Mouse (Mus musculus) left cerebral cortex, postnatal 36 days (tissue): ENCODE measurements around the gene Aox4. TPM values are rescaled to one million over a fixed set of nuclear protein-coding genes. Genes with fewer than 3 reads are reported as not detected.
A peak's percentile ranks its signal among the peaks of the same experiment; 100 is the strongest.

Source experiments
- DNase-seq, 2 experiments: peaks; one replicate each; pipeline ENCODE4 v3.0.0; 2021 to 2022; ENCODE audit warnings: low spot score in 2 of 2, mixed read lengths in 1 of 2
- intact Hi-C: fragments of 180-260 bp; cut with DNase I; formaldehyde crosslinking; loops from one replicate; pipeline ENCODE4 v1.15.1; 2025
- total RNA-seq, 2 experiments: library from RNA; stranded (reverse); gene quantifications; 2 replicates each; pipeline ENCODE4 v1.2.3; 2021

The Aox4 gene
- total RNA-seq, 2 experiments from 2014 or later: 5.3 to 5.8 TPM

DNA sequence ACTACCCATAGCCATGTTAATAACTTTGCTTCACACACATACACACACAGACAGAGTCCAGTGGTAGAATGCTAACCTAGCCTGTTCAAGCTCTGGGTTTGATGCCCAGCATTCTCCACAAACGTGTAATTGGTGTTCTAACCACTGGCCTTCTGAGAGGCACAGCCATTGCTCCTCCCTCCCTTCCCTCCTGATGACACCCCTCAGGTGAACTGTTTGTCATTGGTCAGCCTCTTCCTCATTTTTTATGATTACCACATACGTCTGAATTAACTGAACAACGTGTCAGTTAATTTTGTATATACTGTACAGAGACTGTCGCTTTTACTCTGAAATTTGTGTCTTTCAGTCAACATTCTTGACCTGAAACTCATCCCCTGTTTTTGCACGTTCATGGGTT is 84.5 kb downstream of the Aox4 start:
- DNase-seq: no peak
- intact Hi-C loops: loop anchor here (5.0 to 10.0 kb wide), 3 partner anchors 137 to 867 kb away; no protein-coding TSS in a partner anchor

DNA sequence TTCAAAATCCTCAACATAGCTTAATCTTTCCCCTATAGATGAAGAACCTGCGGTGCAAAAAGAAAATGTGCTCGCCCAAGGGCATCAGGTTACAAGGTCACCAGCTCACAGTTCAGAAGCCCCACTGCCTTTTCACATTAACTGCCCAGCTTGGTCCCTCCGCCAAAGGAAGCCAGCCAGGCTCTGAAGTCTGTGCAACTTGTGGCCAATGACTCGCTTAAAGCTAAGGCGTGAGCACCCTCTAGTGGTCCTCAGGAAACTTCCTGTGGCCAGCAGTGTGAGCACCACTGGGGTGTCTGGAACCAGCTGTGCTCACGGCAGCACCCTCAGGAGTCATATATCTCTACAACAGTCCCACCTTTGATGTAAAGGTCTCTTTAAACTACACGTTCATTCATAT is 86.1 kb downstream of the Aox4 start:
- peak; percentile 50 to 61 for DNase-seq

DNA sequence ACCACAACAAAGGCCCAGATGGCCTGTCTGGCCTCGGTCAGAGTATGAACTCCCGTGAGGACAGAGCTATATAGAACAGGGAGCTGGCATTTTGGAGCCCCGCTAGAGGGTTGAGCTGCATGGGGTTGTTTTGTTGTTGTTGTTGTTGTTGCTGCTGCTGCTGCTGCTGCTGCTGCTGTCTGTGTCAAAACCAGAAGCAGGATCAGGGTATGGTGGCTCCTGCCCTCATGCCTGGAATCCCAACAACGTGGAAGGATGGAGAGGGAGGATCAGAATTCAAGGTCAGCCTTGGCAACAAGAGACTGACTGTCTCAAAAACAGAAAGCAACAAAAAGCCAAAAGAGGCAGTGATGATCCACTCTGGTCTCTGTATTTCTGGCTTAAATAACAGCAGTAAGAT is 86.6 kb downstream of the Aox4 start:
- intact Hi-C loops: loop anchor here (5.0 to 10.0 kb wide), 3 partner anchors 140 to 870 kb away; no protein-coding TSS in a partner anchor
- DNase-seq: no peak

More for the DNA sequence above, 86.1 kb downstream of the Aox4 start:
- intact Hi-C loops: loop anchor here (5.0 to 10.0 kb wide), 3 partner anchors 139 to 869 kb away; no protein-coding TSS in a partner anchor

DNA sequence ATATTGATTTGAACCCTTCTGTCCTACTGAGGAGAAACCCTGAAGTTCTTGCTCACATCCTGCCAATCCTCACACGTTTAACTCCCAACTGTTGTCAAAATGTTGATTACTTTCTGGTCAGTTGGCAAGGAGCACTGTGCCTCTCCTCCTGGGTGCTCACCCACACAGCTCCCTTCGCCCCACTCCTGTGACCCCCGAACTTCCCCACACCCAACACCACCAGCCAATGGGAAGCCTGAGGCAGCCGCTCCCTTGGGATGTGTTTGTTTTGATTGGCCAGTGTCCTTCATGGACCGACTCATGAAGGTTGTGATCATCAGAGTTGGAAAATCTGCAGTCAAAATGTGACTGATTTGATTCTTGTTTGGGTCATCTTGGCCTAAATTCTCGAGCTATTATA is 88.2 kb downstream of the Aox4 start:
- intact Hi-C loops: loop anchor here (5.0 to 10.0 kb wide), 3 partner anchors 141 to 871 kb away; no protein-coding TSS in a partner anchor
- no peak for DNase-seq

DNA sequence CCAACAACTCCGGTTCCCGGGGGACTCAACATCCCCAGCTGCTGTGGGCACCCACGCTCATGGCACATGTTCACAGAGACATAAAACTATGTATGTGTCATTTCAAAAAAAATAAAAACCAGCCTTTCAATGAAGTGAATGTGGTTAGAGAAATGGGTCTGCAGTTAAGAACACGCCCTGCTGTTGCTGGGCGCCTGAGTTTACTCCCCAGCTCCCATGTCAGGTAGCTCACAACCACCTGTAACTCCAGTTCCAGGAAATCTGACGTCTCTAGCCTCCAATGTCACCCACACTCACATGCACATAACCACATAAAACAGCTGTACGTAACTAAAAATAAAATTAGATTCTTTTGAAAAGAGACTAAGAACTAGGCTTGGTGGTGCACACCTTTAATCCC is 90.9 kb downstream of the Aox4 start:
- no peak for DNase-seq
- intact Hi-C loops: no loop called here

DNA sequence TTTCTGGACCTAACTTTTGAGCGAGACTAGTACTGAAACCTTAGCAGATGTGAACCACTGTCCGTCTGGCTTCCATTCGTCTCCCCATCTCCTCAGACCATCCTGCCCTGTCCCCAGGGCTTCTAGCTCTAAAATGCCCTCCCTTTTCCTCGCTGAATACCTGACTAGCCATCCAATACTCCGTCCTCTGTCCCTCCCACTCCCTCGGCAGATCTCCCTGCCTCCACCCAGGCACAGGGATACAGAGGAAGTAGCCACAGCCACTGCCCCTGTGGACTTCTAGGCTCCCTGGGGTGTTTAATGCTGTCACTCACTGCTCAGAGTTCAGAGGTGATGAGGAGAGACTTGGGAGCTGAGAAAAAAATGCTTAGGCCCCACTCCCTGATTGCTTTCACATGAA is 91.8 kb downstream of the Aox4 start:
- intact Hi-C loops: no loop called here

DNA sequence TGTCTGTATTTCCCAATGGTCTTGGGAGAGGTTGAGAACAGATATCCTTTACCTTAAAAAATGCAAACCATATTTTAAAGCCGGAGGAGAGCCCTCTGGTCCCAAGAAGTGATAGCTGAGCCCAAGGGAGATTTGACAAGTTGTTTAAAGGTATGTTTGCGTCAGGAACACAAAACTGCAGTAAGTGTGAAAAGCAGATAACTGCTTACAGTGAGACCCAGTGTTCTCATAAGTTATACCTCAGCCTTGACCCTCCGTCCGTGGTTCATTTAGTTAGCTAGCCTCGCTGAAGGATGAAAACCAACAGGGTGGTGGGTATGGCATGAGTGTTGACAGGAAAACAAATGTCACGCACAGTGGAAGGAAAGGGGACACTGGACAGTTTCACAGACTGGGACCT is 92.8 kb downstream of the Aox4 start:
- intact Hi-C loops: no loop called here
- DNase-seq: no peak

More for the DNA sequence above, 91.8 kb downstream of the Aox4 start:
- DNase-seq: no peak

DNA sequence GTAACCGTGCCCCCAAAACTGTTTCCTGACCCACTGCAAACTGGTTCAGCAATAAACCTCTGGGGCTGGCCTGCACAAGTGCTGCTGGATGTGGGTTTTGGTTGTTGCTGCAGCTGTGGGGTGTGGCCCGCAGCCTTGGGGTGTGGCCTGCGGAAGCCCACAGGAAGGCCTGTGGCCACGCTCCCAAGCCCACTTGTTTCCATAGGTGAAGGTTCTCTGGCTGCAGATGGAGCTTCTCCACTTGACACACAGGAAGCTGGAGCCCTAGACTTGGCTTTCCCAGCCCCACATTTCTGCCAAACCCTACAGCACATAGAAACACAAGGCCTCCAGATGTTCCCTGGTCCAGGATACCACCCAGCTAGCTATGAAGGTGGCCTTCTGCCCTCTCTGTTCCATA is 93.5 kb downstream of the Aox4 start:
- intact Hi-C loops: no loop called here
- no peak for DNase-seq

DNA sequence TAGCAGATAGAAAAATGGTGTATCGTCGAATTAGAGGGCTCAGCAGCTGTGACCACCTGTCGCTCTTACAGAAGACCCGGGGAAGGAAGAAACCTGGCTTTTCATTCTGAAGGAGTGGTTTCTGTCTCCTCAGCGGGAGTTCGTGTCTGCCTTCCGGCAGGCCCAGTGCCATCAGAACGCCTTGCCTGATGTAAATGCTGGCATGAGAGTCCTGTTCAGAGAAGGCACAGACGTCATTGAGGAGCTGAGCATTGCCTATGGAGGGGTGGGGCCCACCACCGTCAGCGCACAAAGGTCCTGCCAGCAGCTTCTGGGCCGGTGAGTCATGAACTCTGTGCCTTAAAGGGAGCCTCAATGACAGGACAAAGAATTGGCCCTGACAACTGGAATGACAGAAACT is 94.1 kb downstream of the Aox4 start:
- no peak for DNase-seq
- intact Hi-C loops: no loop called here

DNA sequence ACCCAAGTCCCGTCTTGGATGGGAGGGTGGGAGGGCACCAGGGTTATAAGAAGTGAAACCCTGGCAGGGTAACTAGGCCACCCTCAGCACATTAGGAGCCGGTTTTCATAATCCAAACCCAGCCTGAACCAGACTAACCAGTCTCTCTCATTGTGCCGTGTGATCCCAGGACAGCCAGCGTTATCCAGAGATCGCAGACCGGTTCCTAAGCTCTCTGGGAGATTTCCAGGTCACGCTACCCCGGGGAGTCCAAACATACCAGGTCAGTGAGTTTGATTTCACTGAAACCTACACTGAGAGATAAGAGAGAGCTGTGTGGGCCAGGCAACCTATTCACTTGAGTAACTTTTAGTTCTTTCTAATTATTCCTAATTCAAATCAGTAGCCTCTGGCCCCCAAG is 97.0 kb downstream of the Aox4 start:
- intact Hi-C loops: no loop called here

DNA sequence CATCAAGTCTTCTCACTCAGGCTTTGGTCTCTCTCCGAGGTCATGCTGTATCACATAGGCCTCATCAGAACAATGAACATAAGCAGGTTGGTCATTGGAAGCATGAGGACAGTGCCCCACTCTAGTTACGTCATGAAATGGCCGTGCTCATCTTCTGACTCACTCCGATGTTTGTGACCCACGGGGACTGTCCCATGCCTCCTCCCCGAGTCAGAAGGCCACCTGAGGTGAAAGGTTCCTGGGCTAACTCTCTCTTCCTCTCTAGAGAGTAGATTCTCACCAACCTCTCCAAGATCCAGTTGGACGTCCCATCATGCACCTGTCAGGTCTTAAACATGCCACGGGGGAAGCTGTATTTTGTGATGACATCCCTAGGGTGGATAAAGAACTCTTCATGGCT is 98.4 kb downstream of the Aox4 start:
- intact Hi-C loops: no loop called here
- DNase-seq: no peak

More for the DNA sequence above, 97.0 kb downstream of the Aox4 start:
- DNase-seq: no peak

DNA sequence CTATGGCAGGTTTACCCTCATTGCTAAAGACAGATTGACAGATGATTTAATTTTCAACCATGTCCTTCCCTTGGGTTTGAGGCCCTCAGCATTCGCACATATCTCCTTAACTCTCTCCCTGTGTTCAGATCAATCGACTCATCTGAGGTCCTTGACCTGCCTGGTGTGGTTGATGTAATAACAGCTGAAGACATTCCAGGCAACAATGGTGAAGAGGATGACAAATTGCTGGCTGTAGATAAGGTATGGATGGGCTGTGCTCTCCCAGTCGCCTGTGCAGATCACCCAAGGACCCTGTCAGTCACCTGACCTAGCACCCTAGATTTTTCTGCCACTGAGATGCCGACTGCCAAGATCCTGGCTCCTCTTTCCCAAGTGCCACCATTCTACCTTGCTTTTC is 99.7 kb downstream of the Aox4 start:
- intact Hi-C loops: no loop called here
- no peak for DNase-seq

DNA sequence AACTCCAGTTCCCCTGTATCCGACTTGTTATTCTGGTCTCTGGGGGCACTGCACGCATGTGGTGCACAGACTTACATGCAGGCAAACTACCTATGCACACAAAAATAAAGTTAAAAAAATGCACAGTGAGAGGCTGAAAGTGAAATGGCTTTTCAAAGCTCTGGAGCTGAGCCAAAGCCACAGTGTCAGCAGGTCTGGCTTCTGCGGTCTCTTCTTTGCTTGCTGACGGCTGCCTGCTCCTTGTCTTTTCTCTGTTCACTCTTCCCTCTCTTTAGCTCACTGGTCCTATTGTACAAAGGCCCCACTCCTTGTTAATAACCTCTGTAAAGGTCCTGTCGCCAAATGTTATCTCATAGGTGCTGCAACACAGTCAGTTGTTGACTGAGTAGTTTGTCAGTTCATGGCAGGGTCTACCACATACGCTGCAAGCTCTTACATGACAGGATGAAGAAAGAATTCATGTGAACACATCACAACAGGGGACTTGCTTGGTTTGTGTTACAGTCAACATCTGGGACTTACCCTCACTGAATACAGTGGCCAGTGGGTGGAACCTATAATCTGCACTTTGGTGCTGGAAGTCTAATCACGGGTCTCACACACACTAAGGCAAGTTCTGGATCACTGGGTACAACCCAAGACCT is 101.1 kb downstream of the Aox4 start:
- no peak for DNase-seq
- intact Hi-C loops: no loop called here

DNA sequence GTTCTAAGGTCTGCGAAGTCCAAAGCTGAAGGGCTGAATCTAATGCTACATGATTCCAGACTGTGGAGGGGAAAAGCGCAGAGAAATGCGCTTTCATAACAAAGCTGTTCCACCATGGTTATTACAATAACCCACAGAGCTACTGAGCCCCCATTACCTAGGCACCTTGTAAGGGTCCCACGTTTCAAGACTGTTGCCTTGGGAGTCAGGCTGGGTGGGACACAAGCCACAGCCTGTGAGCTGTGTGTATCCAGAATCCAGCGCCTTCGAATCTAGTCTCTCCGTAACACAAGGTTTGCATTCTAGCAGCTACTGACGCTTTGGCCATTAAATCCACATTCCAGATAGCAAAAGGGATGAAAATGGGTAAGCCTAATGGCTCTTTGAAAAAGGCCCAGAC is 103.0 kb downstream of the Aox4 start:
- intact Hi-C loops: no loop called here

DNA sequence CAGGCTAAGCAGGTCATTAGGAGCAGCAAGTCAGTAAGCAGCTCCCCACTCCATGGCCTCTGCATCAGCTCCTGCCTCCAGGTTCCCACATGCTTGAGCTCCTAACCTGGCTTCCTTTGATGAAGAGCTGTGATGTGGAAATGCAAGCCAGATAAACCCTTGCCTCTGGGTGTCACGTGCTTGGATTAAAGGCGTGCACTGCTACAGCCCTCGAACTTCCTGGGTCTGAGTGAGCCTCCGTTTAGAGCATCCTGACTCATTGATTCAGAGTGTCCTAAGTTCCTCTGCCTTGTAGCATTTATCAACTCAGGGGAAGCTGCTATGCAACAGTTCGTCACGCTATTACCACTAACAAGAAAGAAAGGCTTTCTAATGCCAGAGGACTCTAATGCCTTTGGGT is 105.3 kb downstream of the Aox4 start:
- DNase-seq: no peak
- intact Hi-C loops: no loop called here

More for the DNA sequence above, 103.0 kb downstream of the Aox4 start:
- no peak for DNase-seq

Other genes with a start within 250 kb of the Aox4 start
- gene Sgo2a, start 214.4 kb upstream of the Aox4 start, total RNA-seq: under 1 TPM; 0.49 to 0.57 TPM
- 10 to 100 TPM; 12.6 to 22.0 TPM for gene Kctd18, start 191.4 kb upstream of the Aox4 start, total RNA-seq
- 1 to 10 TPM; 2.9 to 4.3 TPM for gene Aox1, start 180.5 kb upstream of the Aox4 start, total RNA-seq
- gene Aox3, start 97.3 kb upstream of the Aox4 start, total RNA-seq: 1 to 10 TPM; 1.8 to 5.3 TPM
- gene Aox2, start 67.9 kb downstream of the Aox4 start, total RNA-seq: not detected
- gene Bzw1, start 182.5 kb downstream of the Aox4 start, total RNA-seq: 100 to 1,000 TPM; 138 to 161 TPM
- gene Clk1, start 213.7 kb downstream of the Aox4 start, total RNA-seq: 100 to 1,000 TPM in 1 of 2 experiments, 10 to 100 TPM in 1; 81.3 to 117 TPM
- gene Nif3l1, start 234.8 kb downstream of the Aox4 start, total RNA-seq: 10 to 100 TPM; 15.9 to 21.6 TPM
- gene Ppil3, start 235.1 kb downstream of the Aox4 start, total RNA-seq: 10 to 100 TPM; 27.1 to 27.9 TPM